Mouse (Mus musculus): ENCODE data around the gene Gm5129. TPM values are rescaled to one million over a fixed set of nuclear protein-coding genes. Genes with fewer than 3 reads are reported as not detected.

Gene Gm5129
- polyA plus RNA-seq, 1 experiment from 2014 or later, result 0.81 TPM

DNA sequence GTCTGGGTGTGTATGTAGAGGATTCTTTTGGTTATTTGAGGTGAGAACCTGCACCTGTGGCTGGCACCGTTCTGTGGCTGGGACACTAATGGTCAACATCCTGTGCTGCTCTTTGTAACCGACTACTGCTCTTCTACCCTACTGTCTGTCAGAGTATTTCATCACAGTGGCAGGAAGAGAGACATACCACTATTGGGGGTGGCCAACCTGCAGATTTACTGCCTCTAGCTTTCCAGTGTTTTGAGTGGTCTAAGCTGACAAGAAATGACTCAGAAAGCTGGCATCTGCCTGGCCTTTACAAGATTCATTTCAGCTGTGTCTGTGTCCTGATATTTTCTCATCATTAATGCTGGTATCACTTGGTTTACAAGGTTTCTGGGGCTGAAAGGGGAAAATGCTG is 36.3 kb upstream of the Gm5129 start:
- H3K36me3 ChIP-seq (ENCODE audit: control insufficient read depth, insufficient read depth, low read length), result peaks cover 41% of the 10 kb centered on the region
- WGBS, result 71% methylated on average over 2 of the region's 2 CpGs

DNA sequence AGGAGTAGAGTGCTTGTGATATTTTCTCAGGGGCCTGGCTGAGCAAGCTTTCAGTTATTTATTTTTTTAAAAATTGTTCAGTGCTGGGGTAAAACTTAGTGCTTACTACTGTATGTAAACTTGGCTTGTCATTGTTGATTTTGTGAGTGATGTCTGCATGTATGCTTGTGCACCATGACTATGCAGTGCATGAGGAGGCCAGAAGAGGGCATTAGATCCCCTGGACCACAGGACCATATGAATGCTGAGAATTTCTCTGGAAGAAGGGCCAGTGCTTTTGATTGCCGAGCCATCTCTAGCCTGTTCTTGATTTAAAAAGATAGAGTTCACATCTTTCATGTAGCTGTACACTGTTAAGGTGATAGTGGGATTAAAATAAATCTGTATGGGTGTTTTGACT is 35.2 kb upstream of the Gm5129 start:
- WGBS, result 81% methylated on average over 1 of the region's 1 CpGs
- Histone ChIP-seq H3K27me3 (replicated peaks; ENCODE audit: control insufficient read depth, insufficient read depth, low read length) (no peaks in the 10 kb centered on the region), H3K27ac (replicated peaks; ENCODE audit: low read depth, low read length) (no peak overlapping the region), H3K36me3 (ENCODE audit: control insufficient read depth, insufficient read depth, low read length) (peaks cover 38% of the 10 kb centered on the region), H3K4me1 (ENCODE audit: control insufficient read depth, insufficient read depth, low read length) (no peaks in the 10 kb centered on the region), H3K9me3 (ENCODE audit: control insufficient read depth, low read length) (no peaks in the 10 kb centered on the region), H3K9ac (ENCODE audit: low read depth, low read length) (no peak overlapping the region), H3K4me3 (ENCODE audit: low read depth, low read length) (no peak overlapping the region), H3K4me2 (ENCODE audit: low read depth, low read length) (no peak overlapping the region)
- ATAC-seq (ENCODE audit: low read depth), result no peak
- DNase-seq (ENCODE audit: low spot score), result no peak

More for the DNA sequence above, 36.3 kb upstream of the Gm5129 start:
- DNase-seq (ENCODE audit: low spot score) (no peak), ATAC-seq (ENCODE audit: low read depth) (no peak)
- Histone ChIP-seq H3K4me2 (ENCODE audit: low read depth, low read length) (no peak overlapping the region), H3K9ac (ENCODE audit: low read depth, low read length) (no peak overlapping the region), H3K9me3 (ENCODE audit: control insufficient read depth, low read length) (no peaks in the 10 kb centered on the region), H3K4me1 (ENCODE audit: control insufficient read depth, insufficient read depth, low read length) (no peaks in the 10 kb centered on the region), H3K4me3 (ENCODE audit: low read depth, low read length) (no peak overlapping the region), H3K27me3 (replicated peaks; ENCODE audit: control insufficient read depth, insufficient read depth, low read length) (no peaks in the 10 kb centered on the region), H3K27ac (replicated peaks; ENCODE audit: low read depth, low read length) (no peak overlapping the region)

- DNase-seq (ENCODE audit: low spot score), result no peak
- Histone ChIP-seq H3K27ac (replicated peaks; ENCODE audit: low read depth, low read length) (no peak overlapping the region), H3K4me2 (ENCODE audit: low read depth, low read length) (no peak overlapping the region), H3K36me3 (ENCODE audit: control insufficient read depth, insufficient read depth, low read length) (peaks cover 78% of the 10 kb centered on the region), H3K27me3 (replicated peaks; ENCODE audit: control insufficient read depth, insufficient read depth, low read length) (no peaks in the 10 kb centered on the region), H3K4me1 (ENCODE audit: control insufficient read depth, insufficient read depth, low read length) (no peaks in the 10 kb centered on the region), H3K4me3 (ENCODE audit: low read depth, low read length) (no peak overlapping the region), H3K9ac (ENCODE audit: low read depth, low read length) (no peak overlapping the region), H3K9me3 (ENCODE audit: control insufficient read depth, low read length) (no peaks in the 10 kb centered on the region)
- no peak for ATAC-seq (ENCODE audit: low read depth)
- 88% methylated on average over 5 of the region's 5 CpGs for WGBS
Measured at GRCm38 (mm10) chr5:29759318-29759717, 23.6 kb upstream of the Gm5129 start.

GRCm38 (mm10) chr5:29752894-29753293 is 17.2 kb upstream of the Gm5129 start:
- Histone ChIP-seq H3K9me3 (ENCODE audit: control insufficient read depth, low read length) (no peaks in the 10 kb centered on the region), H3K36me3 (ENCODE audit: control insufficient read depth, insufficient read depth, low read length) (peaks cover 79% of the 10 kb centered on the region), H3K9ac (ENCODE audit: low read depth, low read length) (no peak overlapping the region), H3K4me2 (ENCODE audit: low read depth, low read length) (no peak overlapping the region), H3K4me1 (ENCODE audit: control insufficient read depth, insufficient read depth, low read length) (no peaks in the 10 kb centered on the region), H3K4me3 (ENCODE audit: low read depth, low read length) (no peak overlapping the region), H3K27ac (replicated peaks; ENCODE audit: low read depth, low read length) (no peak overlapping the region), H3K27me3 (replicated peaks; ENCODE audit: control insufficient read depth, insufficient read depth, low read length) (no peaks in the 10 kb centered on the region)
- ATAC-seq (ENCODE audit: low read depth) (no peak), DNase-seq (ENCODE audit: low spot score) (no peak)

- Histone ChIP-seq H3K36me3 (ENCODE audit: control insufficient read depth, insufficient read depth, low read length) (peaks cover 63% of the 10 kb centered on the region), H3K9ac (ENCODE audit: low read depth, low read length) (no peak overlapping the region), H3K27me3 (replicated peaks; ENCODE audit: control insufficient read depth, insufficient read depth, low read length) (no peaks in the 10 kb centered on the region), H3K4me3 (ENCODE audit: low read depth, low read length) (no peak overlapping the region), H3K9me3 (ENCODE audit: control insufficient read depth, low read length) (no peaks in the 10 kb centered on the region), H3K27ac (replicated peaks; ENCODE audit: low read depth, low read length) (no peak overlapping the region), H3K4me2 (ENCODE audit: low read depth, low read length) (no peak overlapping the region), H3K4me1 (ENCODE audit: control insufficient read depth, insufficient read depth, low read length) (no peaks in the 10 kb centered on the region)
- ATAC-seq (ENCODE audit: low read depth) (no peak), DNase-seq (ENCODE audit: low spot score) (no peak)
Measured at GRCm38 (mm10) chr5:29751306-29751705, 15.6 kb upstream of the Gm5129 start.

- no peaks in the 10 kb centered on the region for H3K9me3 ChIP-seq (ENCODE audit: control insufficient read depth, low read length)
- no peak overlapping the region for H3K4me3 ChIP-seq (ENCODE audit: low read depth, low read length)
- no peaks in the 10 kb centered on the region for H3K4me1 ChIP-seq (ENCODE audit: control insufficient read depth, insufficient read depth, low read length)
- H3K27me3 ChIP-seq (replicated peaks; ENCODE audit: control insufficient read depth, insufficient read depth, low read length), result no peaks in the 10 kb centered on the region
- H3K27ac ChIP-seq (replicated peaks; ENCODE audit: low read depth, low read length), result no peak overlapping the region
- H3K36me3 ChIP-seq (ENCODE audit: control insufficient read depth, insufficient read depth, low read length), result peaks cover 44% of the 10 kb centered on the region
- H3K4me2 ChIP-seq (ENCODE audit: low read depth, low read length), result no peak overlapping the region
- 90% methylated on average over 2 of the region's 2 CpGs for WGBS
- no peak overlapping the region for H3K9ac ChIP-seq (ENCODE audit: low read depth, low read length)
- ATAC-seq (ENCODE audit: low read depth), result no peak
- no peak for DNase-seq (ENCODE audit: low spot score)
Measured at GRCm38 (mm10) chr5:29747661-29748060, 11.9 kb upstream of the Gm5129 start.

DNA sequence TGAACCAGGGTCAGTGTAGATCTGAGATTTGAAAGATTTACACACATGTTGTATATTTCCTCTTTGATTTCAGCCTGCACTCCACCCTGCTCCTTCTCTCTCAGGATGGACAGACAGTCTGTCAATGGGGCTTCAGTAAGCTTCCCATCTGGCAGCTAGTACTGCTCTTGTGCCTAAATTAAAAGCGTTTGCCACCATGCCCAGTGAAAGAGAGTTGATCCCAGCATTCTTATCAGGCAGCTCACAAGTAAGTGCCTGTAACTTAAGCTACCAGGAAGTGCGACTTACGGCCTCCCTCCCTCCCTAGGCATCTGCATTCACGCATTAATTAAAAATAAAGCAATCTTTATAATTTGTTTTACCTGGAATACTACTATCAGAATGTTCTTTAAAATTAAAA is 5.4 kb upstream of the Gm5129 start:
- no peak for ATAC-seq (ENCODE audit: low read depth)
- Histone ChIP-seq H3K4me1 (ENCODE audit: control insufficient read depth, insufficient read depth, low read length) (peaks cover 16% of the 10 kb centered on the region), H3K9ac (ENCODE audit: low read depth, low read length) (no peak overlapping the region), H3K9me3 (ENCODE audit: control insufficient read depth, low read length) (no peaks in the 10 kb centered on the region), H3K4me3 (ENCODE audit: low read depth, low read length) (no peak overlapping the region), H3K36me3 (ENCODE audit: control insufficient read depth, insufficient read depth, low read length) (peaks cover 14% of the 10 kb centered on the region; the same call in 1 of the 2 replicates), H3K27me3 (replicated peaks; ENCODE audit: control insufficient read depth, insufficient read depth, low read length) (no peaks in the 10 kb centered on the region), H3K4me2 (ENCODE audit: low read depth, low read length) (no peak overlapping the region), H3K27ac (replicated peaks; ENCODE audit: low read depth, low read length) (no peak overlapping the region)
- 73% methylated on average over 4 of the region's 4 CpGs for WGBS
- DNase-seq (ENCODE audit: low spot score), result no peak

DNA sequence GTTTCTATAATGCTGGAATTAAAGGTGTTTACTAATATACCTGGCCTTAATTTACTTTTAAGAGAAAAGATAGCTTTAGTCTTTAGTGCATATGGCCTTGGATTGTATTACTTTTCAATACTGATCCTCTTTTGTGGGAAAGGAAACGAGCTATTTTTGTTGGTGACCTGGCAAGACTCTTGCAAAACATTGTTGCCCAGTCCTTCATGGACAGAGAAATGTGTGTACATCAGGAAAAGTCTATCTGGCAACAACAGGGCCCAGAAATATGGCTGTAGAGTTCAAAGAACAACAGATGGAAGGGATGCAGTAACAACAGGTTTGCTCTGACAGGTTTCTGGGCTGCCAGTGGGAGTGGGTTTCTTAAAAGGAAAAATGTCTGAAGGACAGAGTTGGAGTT is 4.9 kb upstream of the Gm5129 start:
- no peaks in the 10 kb centered on the region for H3K9me3 ChIP-seq (ENCODE audit: control insufficient read depth, low read length)
- peaks cover 14% of the 10 kb centered on the region; the same call in 1 of the 2 replicates for H3K36me3 ChIP-seq (ENCODE audit: control insufficient read depth, insufficient read depth, low read length)
- ATAC-seq (ENCODE audit: low read depth), result no peak
- no peak overlapping the region for H3K9ac ChIP-seq (ENCODE audit: low read depth, low read length)
- no peak overlapping the region for H3K4me2 ChIP-seq (ENCODE audit: low read depth, low read length)
- H3K4me1 ChIP-seq (ENCODE audit: control insufficient read depth, insufficient read depth, low read length), result peaks cover 16% of the 10 kb centered on the region
- H3K4me3 ChIP-seq (ENCODE audit: low read depth, low read length), result no peak overlapping the region
- H3K27ac ChIP-seq (replicated peaks; ENCODE audit: low read depth, low read length), result no peak overlapping the region
- WGBS, result 65% methylated on average over 1 of the region's 1 CpGs
- DNase-seq (ENCODE audit: low spot score), result no peak
- no peaks in the 10 kb centered on the region for H3K27me3 ChIP-seq (replicated peaks; ENCODE audit: control insufficient read depth, insufficient read depth, low read length)

DNA sequence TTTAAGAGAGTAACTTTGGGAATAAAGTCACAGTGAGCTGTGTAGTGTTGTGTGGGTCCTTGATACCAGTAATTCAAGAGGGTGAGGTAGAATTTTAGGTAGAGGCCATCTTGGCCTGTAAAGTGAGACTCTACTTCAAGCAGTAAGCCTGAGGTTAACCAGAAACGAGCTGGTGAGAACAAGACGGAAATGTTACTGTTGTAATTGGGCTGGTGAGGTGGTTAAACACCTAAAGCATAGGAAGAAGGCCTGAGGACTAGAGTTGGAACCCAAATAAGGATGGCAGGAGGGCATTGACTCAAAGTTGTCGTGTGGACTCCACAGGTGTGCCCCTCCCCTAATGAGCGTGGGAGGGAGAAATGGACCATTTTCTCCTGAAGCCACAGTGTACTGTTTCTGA is 2.3 kb upstream of the Gm5129 start:
- 0 out of 2 replicates have a peak overlapping the region, but pooled peaks have one; percentile 64 for H3K4me2 ChIP-seq (ENCODE audit: low read depth, low read length)
- H3K4me1 ChIP-seq (ENCODE audit: control insufficient read depth, insufficient read depth, low read length), result peaks cover 19% of the 10 kb centered on the region
- no peaks in the 10 kb centered on the region for H3K9me3 ChIP-seq (ENCODE audit: control insufficient read depth, low read length)
- no peak overlapping the region; the same call in 1 of the 2 replicates for H3K9ac ChIP-seq (ENCODE audit: low read depth, low read length)
- no peak for DNase-seq (ENCODE audit: low spot score)
- no peak for ATAC-seq (ENCODE audit: low read depth)
- no peak overlapping the region for H3K4me3 ChIP-seq (ENCODE audit: low read depth, low read length)
- H3K36me3 ChIP-seq (ENCODE audit: control insufficient read depth, insufficient read depth, low read length), result peaks cover 9% of the 10 kb centered on the region; the same call in 1 of the 2 replicates
- no peaks in the 10 kb centered on the region for H3K27me3 ChIP-seq (replicated peaks; ENCODE audit: control insufficient read depth, insufficient read depth, low read length)
- 80% methylated on average over 4 of the region's 4 CpGs for WGBS
- H3K27ac ChIP-seq (replicated peaks; ENCODE audit: low read depth, low read length), result no peak overlapping the region

Measured in embryonic facial prominence, embryonic 14.5 days (tissue).